Mouse (Mus musculus): ENCODE results near the gene Olfr503. TPM values are rescaled to one million over a fixed set of nuclear protein-coding genes. Genes with fewer than 3 reads are reported as not detected.
"Not testable (repeated sequence)": the region's sequence is repeated elsewhere in the genome, so short reads cannot be mapped to it uniquely, and the experiment has no call there.

Gene Olfr503
- total RNA-seq (2015), result not detected in 2 replicates
- total RNA-seq (2017), result not detected in 2 replicates

DNA sequence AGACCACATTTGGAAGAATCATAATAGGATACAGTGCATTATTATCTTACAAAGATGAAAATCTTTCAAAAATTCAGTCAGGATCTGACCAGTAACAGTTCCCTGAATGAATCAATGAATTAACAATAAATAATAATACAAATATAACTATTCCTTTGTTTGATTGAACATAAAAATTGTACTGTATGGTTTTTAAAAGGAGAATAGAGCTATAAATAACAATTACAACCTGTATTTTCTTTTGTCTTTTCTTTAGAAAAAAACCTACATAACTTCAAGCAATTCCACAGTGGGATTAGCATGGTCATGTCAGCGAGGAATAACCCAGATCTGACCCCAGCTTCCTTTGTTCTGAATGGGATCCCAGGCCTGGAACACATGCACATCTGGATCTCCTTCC lies at the start of gene Olfr503:
Gene Olfr503, plus strand, starts transcription at position 301 of the 400 bp plus-strand sequence.
- not testable (repeated sequence) for ATAC-seq (replicated peaks; ENCODE audit: poor library complexity)

GRCm38 (mm10) chr7:108524965-108525364 lies 19.4 kb upstream of the Olfr503 start, which contains the start of gene Olfr502:
Gene Olfr502, minus strand, starts transcription at chr7:108525065.
- ATAC-seq (replicated peaks; ENCODE audit: poor library complexity), result no peak

- no peak for ATAC-seq (replicated peaks; ENCODE audit: poor library complexity)
These were observed 1.9 kb upstream of the Olfr503 start for GRCm38 (mm10) chr7:108542416-108542815.

- ATAC-seq (replicated peaks; ENCODE audit: poor library complexity), result no peak
These were observed 21.4 kb downstream of the Olfr503 start, which contains the start of gene Olfr504 for GRCm38 (mm10) chr7:108565693-108566092. Gene Olfr504, minus strand, starts transcription at chr7:108565793.

DNA sequence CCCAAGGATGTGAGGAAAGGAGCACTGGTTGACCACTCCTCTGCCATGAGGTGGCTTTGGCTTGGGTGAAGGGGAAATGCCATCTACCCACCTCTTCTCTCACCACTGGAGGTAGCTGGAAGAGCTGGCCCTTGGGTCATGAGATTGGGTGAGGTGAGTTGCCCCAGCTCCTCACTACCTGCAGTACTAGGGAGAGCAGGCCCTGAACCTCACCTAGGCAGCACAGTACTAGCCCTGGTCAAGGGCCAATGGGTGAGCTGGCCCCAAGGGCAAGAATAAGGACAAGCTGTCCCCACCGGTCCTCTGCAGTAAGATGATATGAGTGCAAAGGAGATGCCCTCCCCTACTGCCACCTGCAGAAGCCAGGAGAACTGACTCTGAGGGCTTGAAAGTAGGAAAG lies 45.5 kb downstream of the Olfr503 start:
- no peak for ATAC-seq (replicated peaks; ENCODE audit: poor library complexity)

Other genes with a start within 250 kb of the Olfr503 start
- gene Olfr491, start 231.1 kb upstream of the Olfr503 start, total RNA-seq (2015), result not detected in 2 replicates
- gene Olfr491, start 231.1 kb upstream of the Olfr503 start, total RNA-seq (2017), result not detected in 2 replicates
- not detected in 2 replicates for gene Olfr492, start 220.9 kb upstream of the Olfr503 start, total RNA-seq (2015)
- gene Olfr492, start 220.9 kb upstream of the Olfr503 start, total RNA-seq (2017), result not detected in 2 replicates
- not detected in 2 replicates for gene Olfr493, start 197.5 kb upstream of the Olfr503 start, total RNA-seq (2015)
- not detected in 2 replicates for gene Olfr493, start 197.5 kb upstream of the Olfr503 start, total RNA-seq (2017)
- gene Olfr494, start 179.2 kb upstream of the Olfr503 start, total RNA-seq (2015), result not detected in 2 replicates
- gene Olfr494, start 179.2 kb upstream of the Olfr503 start, total RNA-seq (2017), result not detected in 2 replicates
- not detected in 2 replicates for gene Olfr495, start 151.4 kb upstream of the Olfr503 start, total RNA-seq (2015)
- gene Olfr495, start 151.4 kb upstream of the Olfr503 start, total RNA-seq (2017), result not detected in 2 replicates
- not detected in 2 replicates for gene Olfr497, start 124.1 kb upstream of the Olfr503 start, total RNA-seq (2015)
- gene Olfr497, start 124.1 kb upstream of the Olfr503 start, total RNA-seq (2017), result not detected in 2 replicates
- not detected in 2 replicates for gene Olfr498, start 79.2 kb upstream of the Olfr503 start, total RNA-seq (2015)
- gene Olfr498, start 79.2 kb upstream of the Olfr503 start, total RNA-seq (2017), result not detected in 2 replicates
- gene Olfr502, start 19.5 kb upstream of the Olfr503 start, total RNA-seq (2015), result not detected in 2 replicates
- gene Olfr502, start 19.5 kb upstream of the Olfr503 start, total RNA-seq (2017), result not detected in 2 replicates
- not detected in 2 replicates for gene Olfr504, start 21.3 kb downstream of the Olfr503 start, total RNA-seq (2015)
- not detected in 2 replicates for gene Olfr504, start 21.3 kb downstream of the Olfr503 start, total RNA-seq (2017)
- not detected in 2 replicates for gene Olfr506, start 66.3 kb downstream of the Olfr503 start, total RNA-seq (2015)
- gene Olfr506, start 66.3 kb downstream of the Olfr503 start, total RNA-seq (2017), result not detected in 2 replicates
- not detected in 2 replicates for gene Olfr507, start 77.3 kb downstream of the Olfr503 start, total RNA-seq (2015)
- not detected in 2 replicates for gene Olfr507, start 77.3 kb downstream of the Olfr503 start, total RNA-seq (2017)
- not detected in 2 replicates for gene Olfr508, start 85.5 kb downstream of the Olfr503 start, total RNA-seq (2015)
- not detected in 2 replicates for gene Olfr508, start 85.5 kb downstream of the Olfr503 start, total RNA-seq (2017)
- not detected in 2 replicates for gene Olfr509, start 107.4 kb downstream of the Olfr503 start, total RNA-seq (2015)
- gene Olfr509, start 107.4 kb downstream of the Olfr503 start, total RNA-seq (2017), result not detected in 2 replicates
- not detected in 2 replicates for gene Olfr510, start 121.9 kb downstream of the Olfr503 start, total RNA-seq (2015)
- gene Olfr510, start 121.9 kb downstream of the Olfr503 start, total RNA-seq (2017), result not detected in 2 replicates
- not detected in 2 replicates for gene Olfr512, start 168.8 kb downstream of the Olfr503 start, total RNA-seq (2015)
- not detected in 2 replicates for gene Olfr512, start 168.8 kb downstream of the Olfr503 start, total RNA-seq (2017)
- not detected in 2 replicates for gene Olfr513, start 206.4 kb downstream of the Olfr503 start, total RNA-seq (2015)
- gene Olfr513, start 206.4 kb downstream of the Olfr503 start, total RNA-seq (2017), result not detected in 2 replicates